Mouse (Mus musculus): ENCODE results near the gene Rhbdd2. TPM values are rescaled to one million over a fixed set of nuclear protein-coding genes. Genes with fewer than 3 reads are reported as not detected.

Gene Rhbdd2
- polyA plus RNA-seq, 1 experiment = 36.5 TPM

DNA sequence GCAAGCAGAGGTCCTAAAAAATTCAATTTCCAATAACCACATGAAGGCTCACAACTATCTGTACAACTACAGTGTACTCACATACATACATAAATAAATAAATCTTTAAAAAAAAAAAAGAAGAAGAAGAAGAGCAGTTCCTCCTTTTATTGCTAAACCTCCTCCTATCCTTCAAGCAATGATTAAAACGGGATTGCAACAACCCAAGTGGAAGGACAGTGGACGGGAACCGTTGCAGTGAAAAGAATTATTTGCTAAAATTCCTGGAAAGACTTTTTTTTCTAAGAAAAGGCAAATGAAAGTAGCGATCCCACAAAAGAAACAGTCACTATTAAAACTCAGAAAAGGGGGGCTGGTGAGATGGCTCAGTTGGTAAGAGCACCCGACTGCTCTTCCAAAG is 34.5 kb downstream of the Rhbdd2 start:
- H3K4me3 ChIP-seq (ENCODE audit: control insufficient read depth, insufficient read depth, low read length) = no peak overlapping the region
- no peak for TF ChIP-seq CTCF (IDR thresholded peaks at IDR 0.05; ENCODE audit: borderline replicate concordance, control insufficient read depth, extremely low read depth, insufficient read depth, low read length, poor library complexity)
- no peak for TF ChIP-seq POLR2A (IDR thresholded peaks at IDR 0.05; ENCODE audit: control insufficient read depth, extremely low read depth, insufficient read depth, low read length, poor library complexity)
- no peaks in the 10 kb centered on the region for H3K36me3 ChIP-seq (ENCODE audit: control insufficient read depth, insufficient read depth, low read length)
- 47% methylated on average over 5 of the region's 5 CpGs for WGBS
- H3K27ac ChIP-seq (ENCODE audit: control insufficient read depth, insufficient read depth, low read length) = no peak overlapping the region
- peaks cover 3% of the 10 kb centered on the region; the same call in 1 of the 2 replicates for H3K4me1 ChIP-seq (replicated peaks; ENCODE audit: control insufficient read depth, insufficient read depth, low read length)
- no peaks in the 10 kb centered on the region for H3K27me3 ChIP-seq (ENCODE audit: control insufficient read depth, insufficient read depth, low read length)
- no peak for DNase-seq

DNA sequence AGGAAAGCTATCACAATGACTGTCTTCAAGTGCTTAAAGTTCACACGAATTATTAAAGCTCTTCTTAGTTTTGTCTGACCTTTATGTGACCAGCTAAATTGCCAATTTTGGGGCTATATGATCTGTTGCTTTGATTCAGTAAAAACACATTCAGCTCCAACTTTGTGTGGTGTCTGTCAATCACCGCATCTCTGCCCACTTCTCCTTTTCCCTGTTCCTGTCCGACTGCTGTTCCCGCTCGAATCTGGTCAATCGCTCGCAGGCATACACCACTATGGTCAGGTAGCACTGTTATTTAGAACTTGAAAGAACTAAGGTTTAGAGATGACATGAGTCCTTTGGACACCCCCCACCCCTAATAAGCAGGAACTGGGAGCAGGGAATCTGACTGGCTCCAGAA is 35.7 kb downstream of the Rhbdd2 start:
- peaks cover 3% of the 10 kb centered on the region; the same call in 1 of the 2 replicates for H3K4me1 ChIP-seq (replicated peaks; ENCODE audit: control insufficient read depth, insufficient read depth, low read length)
- no peak overlapping the region for H3K27ac ChIP-seq (ENCODE audit: control insufficient read depth, insufficient read depth, low read length)
- no peak for DNase-seq
- no peaks in the 10 kb centered on the region for H3K27me3 ChIP-seq (ENCODE audit: control insufficient read depth, insufficient read depth, low read length)
- no peaks in the 10 kb centered on the region for H3K36me3 ChIP-seq (ENCODE audit: control insufficient read depth, insufficient read depth, low read length)
- TF ChIP-seq CTCF (IDR thresholded peaks at IDR 0.05; ENCODE audit: borderline replicate concordance, control insufficient read depth, extremely low read depth, insufficient read depth, low read length, poor library complexity) (no peak), POLR2A (IDR thresholded peaks at IDR 0.05; ENCODE audit: control insufficient read depth, extremely low read depth, insufficient read depth, low read length, poor library complexity) (no peak)
- WGBS = 42% methylated on average over 7 of the region's 7 CpGs
- no peak overlapping the region for H3K4me3 ChIP-seq (ENCODE audit: control insufficient read depth, insufficient read depth, low read length)

DNA sequence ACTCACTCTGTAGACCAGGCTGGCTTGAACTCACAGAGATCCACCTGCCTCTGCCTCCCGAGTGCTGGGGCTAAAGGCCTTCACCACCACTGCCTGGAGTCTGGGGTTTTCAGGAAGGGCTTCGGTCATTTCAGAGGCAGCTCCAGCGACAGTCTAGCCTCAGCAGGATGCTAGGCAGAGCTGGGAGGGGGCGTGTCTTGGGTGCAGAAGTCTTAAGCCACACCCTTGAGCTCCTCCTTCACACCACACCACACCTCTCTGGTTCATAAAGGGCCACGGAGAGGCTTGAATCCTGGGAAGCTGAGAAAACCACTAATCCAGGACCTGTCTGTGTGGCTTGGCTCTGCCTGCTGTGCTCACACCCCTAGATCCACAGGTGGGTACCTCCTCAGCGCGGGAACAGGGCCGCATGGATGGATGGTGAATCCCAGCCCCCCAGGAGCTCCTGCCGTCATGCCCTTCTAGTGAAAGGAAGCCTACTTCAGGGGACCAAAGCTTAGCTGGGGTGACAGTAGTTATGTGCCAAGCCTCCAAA is 37.4 kb downstream of the Rhbdd2 start, which contains the start of gene Por:
TSS of gene Por (plus strand) at position 293 of the 535 bp plus-strand sequence.
- Histone ChIP-seq H3K27ac (ENCODE audit: control insufficient read depth, insufficient read depth, low read length) (no peak within 1 kb of the TSS), H3K27me3 (ENCODE audit: control insufficient read depth, insufficient read depth, low read length) (no peaks in the 10 kb centered on the region), H3K4me1 (replicated peaks; ENCODE audit: control insufficient read depth, insufficient read depth, low read length) (peaks cover 4% of the 10 kb centered on the region), H3K36me3 (ENCODE audit: control insufficient read depth, insufficient read depth, low read length) (no peaks in the 10 kb centered on the region), H3K4me3 (ENCODE audit: control insufficient read depth, insufficient read depth, low read length) (no peak within 1 kb of the TSS)
- 44% methylated on average over 9 of the region's 9 CpGs for WGBS
- no peak for TF ChIP-seq POLR2A (IDR thresholded peaks at IDR 0.05; ENCODE audit: control insufficient read depth, extremely low read depth, insufficient read depth, low read length, poor library complexity)
- no peak for TF ChIP-seq CTCF (IDR thresholded peaks at IDR 0.05; ENCODE audit: borderline replicate concordance, control insufficient read depth, extremely low read depth, insufficient read depth, low read length, poor library complexity)
- no peak for DNase-seq

- WGBS = 85% methylated on average over 2 of the region's 2 CpGs
- H3K4me3 ChIP-seq (ENCODE audit: control insufficient read depth, insufficient read depth, low read length) = no peak overlapping the region
- no peaks in the 10 kb centered on the region for H3K36me3 ChIP-seq (ENCODE audit: control insufficient read depth, insufficient read depth, low read length)
- TF ChIP-seq POLR2A (IDR thresholded peaks at IDR 0.05; ENCODE audit: control insufficient read depth, extremely low read depth, insufficient read depth, low read length, poor library complexity) = no peak
- no peak for TF ChIP-seq CTCF (IDR thresholded peaks at IDR 0.05; ENCODE audit: borderline replicate concordance, control insufficient read depth, extremely low read depth, insufficient read depth, low read length, poor library complexity)
- no peak for DNase-seq
- H3K4me1 ChIP-seq (replicated peaks; ENCODE audit: control insufficient read depth, insufficient read depth, low read length) = peaks cover 7% of the 10 kb centered on the region
- H3K27ac ChIP-seq (ENCODE audit: control insufficient read depth, insufficient read depth, low read length) = no peak overlapping the region
- H3K27me3 ChIP-seq (ENCODE audit: control insufficient read depth, insufficient read depth, low read length) = no peaks in the 10 kb centered on the region
Observed at GRCm38 (mm10) chr5:135670881-135671280, 38.5 kb downstream of the Rhbdd2 start.

DNA sequence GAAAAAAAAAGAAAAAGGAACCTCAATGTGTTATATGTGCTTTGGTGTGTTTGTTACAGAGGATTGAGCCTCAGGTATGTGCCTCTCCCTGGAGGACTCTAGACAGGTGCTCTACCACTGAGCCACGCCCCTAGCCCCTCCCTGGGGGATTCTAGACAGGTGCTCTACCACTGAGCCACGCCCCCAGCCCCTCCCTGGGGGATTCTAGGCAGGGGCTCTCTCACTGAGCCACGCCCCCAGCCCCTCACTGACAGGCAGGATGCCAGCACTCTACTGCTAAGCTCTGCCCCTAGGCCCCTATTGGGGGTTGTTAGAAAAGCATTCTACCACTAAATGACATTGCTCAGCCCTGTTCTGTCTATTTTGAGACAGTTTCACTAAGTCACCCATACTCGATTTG is 40.1 kb downstream of the Rhbdd2 start:
- Histone ChIP-seq H3K4me3 (ENCODE audit: control insufficient read depth, insufficient read depth, low read length) (no peak overlapping the region), H3K27me3 (ENCODE audit: control insufficient read depth, insufficient read depth, low read length) (no peaks in the 10 kb centered on the region), H3K36me3 (ENCODE audit: control insufficient read depth, insufficient read depth, low read length) (no peaks in the 10 kb centered on the region), H3K27ac (ENCODE audit: control insufficient read depth, insufficient read depth, low read length) (no peak overlapping the region), H3K4me1 (replicated peaks; ENCODE audit: control insufficient read depth, insufficient read depth, low read length) (peaks cover 7% of the 10 kb centered on the region)
- no peak for DNase-seq
- WGBS = 79% methylated on average over 4 of the region's 4 CpGs
- TF ChIP-seq POLR2A (IDR thresholded peaks at IDR 0.05; ENCODE audit: control insufficient read depth, extremely low read depth, insufficient read depth, low read length, poor library complexity) = no peak
- no peak for TF ChIP-seq CTCF (IDR thresholded peaks at IDR 0.05; ENCODE audit: borderline replicate concordance, control insufficient read depth, extremely low read depth, insufficient read depth, low read length, poor library complexity)

DNA sequence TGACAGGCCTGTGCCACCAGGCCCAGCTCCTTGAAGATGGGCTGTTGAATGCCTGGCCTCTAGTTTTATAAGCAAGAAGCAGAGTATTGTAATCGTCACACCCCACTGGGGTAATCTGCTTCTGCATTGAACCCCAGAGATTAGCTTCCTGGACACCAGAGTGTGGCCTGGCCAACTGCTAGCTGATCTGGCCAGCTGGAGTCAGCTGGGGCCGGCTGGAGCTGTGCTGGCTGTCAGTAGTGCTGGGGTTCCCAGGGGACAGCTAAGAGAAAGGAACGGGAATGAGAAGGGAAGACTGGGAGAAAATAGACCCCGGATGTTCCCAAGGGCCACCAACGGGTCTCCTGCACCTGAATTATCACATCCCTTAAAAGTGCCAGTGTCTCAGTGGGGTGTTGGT is 40.6 kb downstream of the Rhbdd2 start:
- no peak for DNase-seq
- Histone ChIP-seq H3K4me1 (replicated peaks; ENCODE audit: control insufficient read depth, insufficient read depth, low read length) (peaks cover 7% of the 10 kb centered on the region), H3K36me3 (ENCODE audit: control insufficient read depth, insufficient read depth, low read length) (no peaks in the 10 kb centered on the region), H3K27me3 (ENCODE audit: control insufficient read depth, insufficient read depth, low read length) (no peaks in the 10 kb centered on the region), H3K4me3 (ENCODE audit: control insufficient read depth, insufficient read depth, low read length) (no peak overlapping the region), H3K27ac (ENCODE audit: control insufficient read depth, insufficient read depth, low read length) (no peak overlapping the region)
- WGBS = 92% methylated on average over 5 of the region's 5 CpGs
- no peak for TF ChIP-seq POLR2A (IDR thresholded peaks at IDR 0.05; ENCODE audit: control insufficient read depth, extremely low read depth, insufficient read depth, low read length, poor library complexity)
- TF ChIP-seq CTCF (IDR thresholded peaks at IDR 0.05; ENCODE audit: borderline replicate concordance, control insufficient read depth, extremely low read depth, insufficient read depth, low read length, poor library complexity) = no peak

- DNase-seq = no peak
- Histone ChIP-seq H3K4me1 (replicated peaks; ENCODE audit: control insufficient read depth, insufficient read depth, low read length) (peaks cover 7% of the 10 kb centered on the region), H3K36me3 (ENCODE audit: control insufficient read depth, insufficient read depth, low read length) (no peaks in the 10 kb centered on the region), H3K4me3 (ENCODE audit: control insufficient read depth, insufficient read depth, low read length) (no peak overlapping the region), H3K27ac (ENCODE audit: control insufficient read depth, insufficient read depth, low read length) (no peak overlapping the region), H3K27me3 (ENCODE audit: control insufficient read depth, insufficient read depth, low read length) (no peaks in the 10 kb centered on the region)
- 38% methylated on average over 3 of the region's 3 CpGs for WGBS
- TF ChIP-seq POLR2A (IDR thresholded peaks at IDR 0.05; ENCODE audit: control insufficient read depth, extremely low read depth, insufficient read depth, low read length, poor library complexity) = no peak
- TF ChIP-seq CTCF (IDR thresholded peaks at IDR 0.05; ENCODE audit: borderline replicate concordance, control insufficient read depth, extremely low read depth, insufficient read depth, low read length, poor library complexity) = no peak
Observed at GRCm38 (mm10) chr5:135674349-135674775, 41.9 kb downstream of the Rhbdd2 start.
